Mouse (Mus musculus) lung, postnatal 25 days (tissue): ENCODE measurements around the gene Abcc9.

Experiments
- DNase-seq: peaks from one replicate; pipeline ENCODE4 v3.0.0; 2022; ENCODE audit warnings: low spot score

The Abcc9 gene

DNA sequence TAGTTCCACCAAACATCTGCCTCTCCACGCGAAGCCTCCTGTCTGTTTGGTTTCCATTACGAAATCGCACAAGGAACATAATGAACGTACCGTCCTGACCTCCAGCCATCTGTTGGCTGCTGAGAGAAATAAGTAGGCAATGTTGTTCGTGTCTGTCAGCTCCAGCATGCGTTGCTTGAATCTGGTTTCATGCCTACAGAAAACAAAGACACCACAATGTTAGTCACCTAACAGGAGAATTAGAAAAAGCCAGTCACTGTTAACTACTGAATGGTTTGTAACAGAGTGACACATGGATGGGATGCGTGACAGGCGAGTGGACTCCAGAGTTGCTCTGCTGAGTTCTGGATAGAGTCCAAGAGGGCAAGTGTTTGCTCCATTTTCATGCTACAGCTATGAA is 87.8 kb downstream of the Abcc9 start:
- DNase-seq: peak; percentile 59

DNA sequence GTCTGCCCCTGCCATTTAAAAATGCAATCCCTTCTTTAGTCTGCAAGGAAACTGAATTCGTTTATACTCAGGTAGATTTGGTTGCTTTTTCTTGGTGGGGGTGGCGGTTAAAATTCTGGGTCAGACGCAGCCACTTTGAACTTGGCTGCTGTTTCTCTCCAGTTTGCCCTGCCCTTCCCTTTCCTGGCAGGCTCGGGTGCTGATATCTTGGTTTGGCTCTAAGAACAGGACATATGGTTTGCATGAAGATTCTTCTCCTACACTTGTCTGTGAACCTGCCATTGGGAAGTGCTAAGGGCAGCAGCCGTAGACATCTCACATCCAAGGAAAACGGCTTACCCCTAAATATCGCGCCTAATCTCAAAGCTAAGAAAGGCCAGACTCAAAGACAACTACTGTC is 89.7 kb downstream of the Abcc9 start:
- DNase-seq: no peak

DNA sequence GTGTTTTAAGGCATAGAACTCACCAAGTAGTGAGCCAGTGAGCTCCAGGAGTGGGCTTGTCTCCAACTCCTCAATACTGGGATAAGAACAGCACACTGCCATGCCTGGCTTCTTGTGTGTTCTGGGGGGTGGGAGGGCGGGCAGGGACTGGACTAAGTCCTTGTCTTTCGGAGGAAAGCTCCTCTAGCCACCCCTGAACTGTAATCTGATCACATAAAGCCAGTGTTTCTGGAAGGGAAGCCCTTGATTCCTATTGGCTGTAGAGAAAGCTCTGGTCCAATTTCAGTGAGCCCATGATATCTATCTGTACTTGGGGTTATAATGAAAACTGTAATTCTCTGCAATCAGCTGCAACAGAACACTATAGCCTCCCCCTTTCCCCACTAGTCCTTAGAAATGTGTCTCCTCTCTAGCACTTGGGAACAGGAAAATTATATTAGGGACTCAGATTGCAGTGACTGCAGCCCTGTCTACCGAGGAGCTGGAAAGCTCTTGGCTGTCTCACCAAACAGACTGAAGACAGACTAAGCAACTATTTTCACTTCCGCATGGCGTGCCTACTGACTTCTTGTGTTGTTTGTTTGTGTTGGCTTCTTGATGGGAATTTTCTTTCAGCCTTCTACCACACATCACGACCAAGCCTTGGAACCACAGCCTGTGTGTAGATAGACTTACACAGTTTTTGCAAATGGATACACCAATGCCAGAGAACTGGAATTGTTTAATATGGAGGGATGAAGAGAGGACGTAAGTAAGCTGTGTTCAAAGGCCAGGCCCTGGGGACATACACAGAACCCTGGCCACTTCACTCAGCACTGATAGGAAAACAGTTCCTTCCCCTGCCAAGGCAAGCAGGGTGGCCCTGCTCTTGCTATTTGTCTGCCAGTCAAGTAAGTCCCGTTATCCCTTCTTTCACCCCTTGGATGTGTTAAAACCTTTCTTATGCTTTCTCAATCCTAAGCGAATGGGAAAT is 92.4 kb downstream of the Abcc9 start:
- DNase-seq: no peak

DNA sequence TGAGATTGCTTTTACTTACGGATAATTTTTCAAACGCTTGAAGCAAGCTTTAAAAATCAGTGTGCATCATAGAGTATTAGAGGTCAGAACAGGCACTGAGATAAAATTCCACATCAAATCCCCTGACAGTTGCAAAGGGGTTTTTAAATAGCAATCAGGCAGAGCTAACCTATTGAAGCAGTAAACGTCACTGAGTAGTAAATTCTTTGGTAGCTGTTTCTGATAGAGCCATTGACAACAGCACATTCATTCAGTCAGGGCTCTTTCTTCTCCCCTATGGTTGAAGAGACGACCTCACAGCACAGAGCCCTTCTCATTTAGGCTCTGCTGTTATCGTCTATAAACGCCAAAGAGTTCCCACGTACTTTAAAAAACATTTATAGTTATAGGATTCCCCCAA is 95.0 kb downstream of the Abcc9 start:
- no peak for DNase-seq

DNA sequence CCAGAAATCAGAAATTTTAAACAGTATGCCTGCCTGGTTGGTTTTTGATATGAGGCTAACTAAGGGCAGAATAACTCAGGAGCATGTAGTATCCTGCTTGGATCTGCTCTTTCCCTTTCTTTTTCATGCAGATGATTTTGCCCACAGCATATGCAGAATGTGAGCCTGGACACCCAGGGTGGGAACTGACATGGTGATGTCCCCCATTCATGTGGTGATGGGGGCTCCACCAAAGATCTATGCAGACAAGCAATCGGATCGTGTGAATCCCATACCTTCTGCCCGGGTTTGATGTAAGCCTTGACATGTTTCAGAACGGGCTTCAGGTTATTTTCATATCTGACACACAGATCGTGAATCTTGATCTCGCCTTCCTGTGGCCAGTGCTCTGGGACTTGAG is 99.3 kb downstream of the Abcc9 start:
- no peak for DNase-seq

DNA sequence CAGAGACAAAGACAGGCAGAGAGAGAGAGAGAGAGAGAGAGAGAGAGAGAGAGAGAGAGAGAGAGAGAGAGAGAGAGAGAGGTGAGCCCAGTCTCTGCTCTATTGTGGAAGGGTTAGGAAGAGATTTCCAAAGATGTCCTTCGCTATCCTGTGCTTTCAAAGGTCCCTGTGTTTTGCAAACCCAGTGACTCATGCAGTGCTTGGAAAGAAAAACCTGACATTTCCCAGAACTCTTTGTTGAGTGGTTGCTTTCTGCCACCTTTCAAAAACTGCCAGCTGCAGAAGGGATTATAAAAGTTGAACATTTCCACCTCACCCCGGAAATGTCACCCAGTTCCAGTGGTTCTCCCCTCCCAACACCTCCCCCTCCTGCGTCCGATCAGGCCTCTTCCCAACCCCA is 123.3 kb downstream of the Abcc9 start:
- DNase-seq: no peak

DNA sequence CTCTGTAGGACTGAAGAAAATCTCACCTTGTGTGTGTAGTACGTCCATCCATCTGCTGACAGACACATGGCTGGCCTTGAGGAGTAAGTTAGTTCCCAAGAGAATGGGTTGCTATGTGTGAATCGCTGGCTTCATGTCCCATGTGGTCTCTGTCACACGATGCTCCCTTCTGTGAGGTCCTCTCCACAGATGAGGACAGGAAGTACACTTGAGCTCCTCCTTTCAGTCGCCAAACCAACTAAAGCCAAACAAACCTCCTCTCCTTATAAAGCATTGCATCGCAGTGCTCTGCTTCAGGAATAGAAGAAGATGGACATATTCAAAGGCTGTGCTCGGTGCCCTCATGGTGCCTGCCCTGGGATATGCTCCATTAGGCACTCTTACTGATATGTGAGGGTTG is 124.3 kb downstream of the Abcc9 start:
- DNase-seq: no peak

DNA sequence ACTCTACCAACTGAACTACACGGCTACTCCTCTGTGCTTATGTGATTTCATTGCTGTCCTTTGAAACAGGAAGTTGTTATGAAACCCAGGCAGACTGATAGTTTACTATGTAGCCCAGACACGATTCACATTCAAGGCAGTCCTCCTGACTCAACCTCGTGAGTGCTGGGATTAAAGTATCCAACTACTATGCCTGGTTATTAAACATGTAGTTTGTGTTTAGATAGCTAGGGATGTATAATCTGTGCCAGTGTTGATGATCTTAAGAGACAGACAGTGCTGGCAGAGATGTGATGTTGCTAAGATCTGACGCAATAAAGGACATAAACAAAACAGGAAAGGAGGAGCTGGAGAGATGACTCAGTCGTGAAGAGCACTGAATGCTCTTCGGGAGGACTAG is 129.2 kb downstream of the Abcc9 start:
- DNase-seq: no peak

DNA sequence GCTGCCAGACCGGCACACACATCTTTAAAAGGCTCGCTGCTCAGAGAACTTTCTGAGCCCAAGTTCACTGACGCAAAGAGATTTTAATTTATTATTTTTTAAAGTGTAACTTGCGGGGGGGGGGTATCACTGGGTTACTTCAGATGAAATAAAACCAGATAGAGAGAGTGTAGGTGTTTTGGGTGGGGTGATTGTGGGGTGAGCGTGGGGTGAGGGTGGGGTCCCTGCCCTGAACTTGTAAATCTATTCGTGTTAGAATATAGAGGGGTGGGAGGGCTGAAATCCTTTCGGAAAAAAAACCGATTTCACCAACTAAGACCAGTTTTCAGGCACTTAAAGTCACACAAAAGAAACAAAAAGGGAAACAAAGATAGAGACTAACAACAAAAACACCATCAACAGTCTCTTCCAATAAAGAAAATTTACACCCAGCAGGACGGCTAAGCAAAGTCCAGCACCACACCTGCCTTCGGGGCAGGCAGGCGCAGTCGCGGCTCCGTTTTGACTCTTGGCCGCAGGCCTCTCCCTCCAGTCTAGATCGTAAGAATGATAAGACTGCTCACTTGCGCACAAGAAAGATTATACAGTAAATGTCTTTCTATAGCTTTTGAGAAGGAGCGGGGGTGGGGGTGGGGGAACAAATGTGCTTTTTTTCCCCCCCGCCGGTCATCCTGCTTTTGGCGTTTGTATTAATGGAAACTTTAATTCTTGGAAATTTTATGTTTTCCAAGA is 130.3 kb downstream of the Abcc9 start:
- no peak for DNase-seq

DNA sequence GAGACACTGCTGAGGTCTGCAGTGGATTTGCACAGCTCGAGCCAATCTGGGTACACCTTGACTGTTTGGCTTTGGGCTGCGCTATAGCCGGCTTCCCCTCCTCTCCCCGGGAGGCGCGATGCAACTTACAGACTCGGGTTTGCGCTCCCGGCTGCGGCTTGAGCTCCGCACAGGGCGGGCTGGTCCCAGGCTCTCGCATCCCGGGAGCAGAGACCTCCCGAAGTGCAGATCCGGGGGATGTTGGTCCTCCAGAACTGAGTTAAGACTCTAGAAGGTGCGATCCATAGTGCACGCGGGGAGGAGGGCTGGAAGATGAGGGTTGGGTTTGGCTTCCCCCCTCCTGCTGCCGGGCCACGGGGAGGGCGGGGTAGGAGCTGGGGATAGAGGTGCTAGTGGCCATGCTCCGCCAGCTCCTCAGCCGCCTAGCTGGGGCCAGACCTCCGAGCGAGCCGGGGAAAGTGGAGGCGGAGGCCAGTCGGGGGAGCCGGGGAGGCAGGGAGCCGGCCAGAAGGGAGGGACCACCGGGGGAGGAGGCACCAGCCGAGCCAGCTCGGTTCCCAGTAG is 131.0 kb downstream of the Abcc9 start, which contains the start of gene Kcnj8:
TSS of gene Kcnj8 (minus strand) at position 560 of the 564 bp plus-strand sequence.
- DNase-seq: peak; percentile 57

DNA sequence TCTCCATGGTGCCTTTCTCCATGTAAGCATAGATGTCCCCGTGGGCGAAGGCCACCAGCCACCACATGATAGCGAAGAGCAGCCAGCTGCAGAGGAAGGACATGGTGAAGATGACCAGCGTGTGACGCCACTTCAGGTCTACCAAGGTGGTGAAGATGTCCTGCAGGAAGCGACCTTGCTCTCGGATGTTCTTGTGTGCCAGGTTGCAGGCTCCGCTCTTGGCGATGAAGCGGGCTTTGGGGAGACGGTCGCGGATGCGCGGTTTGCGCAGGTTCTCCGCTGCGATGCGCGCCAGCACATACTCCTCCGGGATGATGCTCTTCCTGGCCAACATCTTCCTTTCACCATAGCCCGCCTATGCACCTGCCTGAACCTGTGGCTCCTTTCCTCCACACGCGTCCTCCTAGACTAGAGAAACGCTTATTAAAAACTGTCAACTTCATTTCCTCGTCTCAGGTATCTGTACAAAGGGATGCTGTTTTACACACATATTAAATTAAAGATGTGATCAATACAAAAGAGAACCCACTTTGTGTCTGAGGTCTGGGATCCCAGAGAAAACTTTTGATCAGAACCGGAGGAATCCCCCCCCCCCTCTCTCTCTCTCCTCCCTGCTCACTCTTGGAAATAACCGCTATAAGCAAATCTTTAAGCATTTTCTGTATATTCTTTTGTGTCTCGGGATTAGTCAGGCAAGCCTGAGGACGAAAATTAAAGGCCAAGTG is 131.9 kb downstream of the Abcc9 start:
- no peak for DNase-seq

DNA sequence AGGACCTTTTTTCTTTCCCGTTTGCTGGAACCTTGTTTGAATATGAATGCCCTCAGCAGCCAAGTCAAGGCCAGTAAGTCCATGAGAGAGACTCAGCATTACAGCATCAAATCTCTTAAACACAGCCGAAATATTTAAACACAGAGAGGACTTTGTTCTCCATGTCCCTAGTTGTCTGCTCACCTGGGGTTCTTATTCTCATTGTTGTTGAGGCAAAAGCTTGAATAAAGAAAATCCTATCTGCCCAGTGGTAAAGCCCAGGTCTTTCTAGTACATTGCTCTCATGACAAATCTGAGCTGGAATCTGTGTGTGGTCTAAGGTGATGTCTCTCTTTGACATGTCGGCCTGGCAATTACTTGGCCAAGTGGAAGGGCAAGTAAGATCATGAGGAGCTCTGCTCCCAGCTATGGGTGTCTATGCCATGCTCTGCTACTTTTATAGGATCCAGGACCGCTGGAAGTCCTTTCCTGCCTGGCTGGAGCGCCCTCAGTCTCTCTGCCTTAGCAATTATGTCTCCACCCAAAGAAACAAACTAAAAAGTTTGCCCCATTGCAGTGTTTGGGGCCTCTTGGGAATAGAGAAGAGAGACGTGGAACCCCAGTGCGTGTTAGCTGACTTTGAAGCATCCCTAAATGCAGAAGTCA is 133.3 kb downstream of the Abcc9 start:
- no peak for DNase-seq

DNA sequence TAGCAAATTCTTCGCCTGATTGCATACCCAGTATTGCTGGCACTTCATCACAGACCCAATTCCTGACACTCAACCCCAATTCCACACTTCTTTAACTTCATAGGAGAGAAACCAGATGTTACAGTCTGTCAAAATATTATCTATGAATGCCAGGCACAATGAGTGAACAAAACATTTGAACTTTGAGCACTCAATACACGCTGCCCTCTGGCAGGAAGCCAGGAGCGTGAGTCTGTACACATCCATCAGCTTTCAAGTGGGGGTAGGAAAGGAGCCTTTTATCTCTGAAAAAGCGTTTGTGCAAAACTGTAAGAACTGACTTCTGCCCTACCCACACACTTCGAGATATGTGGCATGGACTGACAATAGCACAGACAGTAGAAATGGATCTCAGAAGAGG is 134.7 kb downstream of the Abcc9 start:
- DNase-seq: peak; percentile 36

DNA sequence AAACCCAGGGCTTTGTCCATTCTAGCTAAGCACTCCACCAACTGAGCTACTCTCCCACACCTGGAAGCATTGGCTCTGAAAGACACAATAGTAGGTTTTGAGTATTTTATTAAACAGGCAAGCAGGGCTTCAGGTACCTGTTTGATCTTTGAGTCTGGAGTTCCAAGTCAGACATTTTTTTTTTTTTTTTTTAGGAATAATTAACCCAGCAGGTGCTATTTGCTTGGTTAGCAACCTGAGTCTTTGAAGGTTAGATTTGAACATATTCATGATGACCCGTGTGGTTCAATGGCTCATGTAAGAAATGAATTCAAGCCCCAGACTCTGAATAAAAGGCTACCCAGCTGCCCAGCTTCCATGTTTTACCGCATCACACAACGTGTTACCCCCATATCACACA is 137.4 kb downstream of the Abcc9 start:
- no peak for DNase-seq

DNA sequence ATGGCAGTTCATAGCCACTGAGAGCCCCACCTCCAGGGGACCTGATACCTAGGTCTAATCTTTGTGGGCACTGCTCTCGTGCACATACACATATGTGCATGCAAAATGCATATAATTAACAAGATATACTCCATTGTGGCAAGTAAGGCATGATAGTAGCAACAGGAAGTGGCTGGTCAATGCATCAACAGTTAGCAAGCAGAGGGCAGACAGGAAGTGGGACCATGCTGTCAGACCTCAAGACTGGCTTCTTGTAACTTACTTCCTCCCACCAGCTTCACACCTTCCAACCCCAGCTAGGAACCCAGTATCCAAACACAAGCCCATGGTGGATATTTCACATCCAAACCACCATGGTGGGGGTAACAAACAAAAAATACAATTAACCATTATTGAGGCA is 141.0 kb downstream of the Abcc9 start:
- DNase-seq: no peak

DNA sequence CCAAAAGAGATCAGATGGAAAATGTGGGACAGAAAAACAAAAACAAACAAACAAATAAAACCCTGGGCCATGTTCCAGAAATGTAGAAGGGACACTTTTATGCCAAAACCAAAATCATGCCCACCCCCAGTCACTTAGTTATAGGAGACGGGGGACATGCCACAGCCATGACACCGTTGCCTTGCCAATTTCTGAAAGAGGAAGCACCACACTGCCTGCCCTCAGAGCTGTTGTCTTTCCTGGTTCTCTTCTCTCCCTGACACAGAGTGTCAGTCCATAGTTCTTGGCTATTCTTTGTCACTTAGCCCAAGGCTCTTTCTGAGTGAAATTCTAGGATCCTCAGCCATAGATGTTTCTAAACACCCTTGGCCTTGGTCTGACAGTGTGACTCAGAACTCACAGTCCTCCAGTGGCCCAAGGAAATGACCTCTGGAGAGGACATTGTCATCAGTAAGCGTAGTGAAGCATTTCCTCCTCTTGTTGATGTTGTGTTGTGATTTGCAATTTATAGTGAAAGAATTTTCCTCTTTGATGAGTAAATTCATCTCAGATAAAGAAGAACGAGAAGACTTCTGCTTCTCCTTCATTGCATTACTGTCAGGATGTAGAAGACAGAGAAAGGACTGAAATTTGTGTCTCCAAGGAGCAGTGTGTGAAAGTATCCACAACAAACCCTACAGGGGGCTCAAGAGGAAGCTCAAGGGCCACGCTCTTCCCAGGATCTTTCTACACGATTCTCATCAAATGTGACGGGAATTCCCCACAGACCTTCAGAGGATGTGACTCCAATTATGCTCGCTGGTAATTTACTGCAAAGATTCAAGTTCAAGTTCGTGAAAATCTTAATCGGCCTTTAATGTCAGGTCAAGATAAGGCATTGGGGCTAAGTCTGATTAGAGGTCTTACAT is 143.1 kb downstream of the Abcc9 start:
- DNase-seq: no peak

DNA sequence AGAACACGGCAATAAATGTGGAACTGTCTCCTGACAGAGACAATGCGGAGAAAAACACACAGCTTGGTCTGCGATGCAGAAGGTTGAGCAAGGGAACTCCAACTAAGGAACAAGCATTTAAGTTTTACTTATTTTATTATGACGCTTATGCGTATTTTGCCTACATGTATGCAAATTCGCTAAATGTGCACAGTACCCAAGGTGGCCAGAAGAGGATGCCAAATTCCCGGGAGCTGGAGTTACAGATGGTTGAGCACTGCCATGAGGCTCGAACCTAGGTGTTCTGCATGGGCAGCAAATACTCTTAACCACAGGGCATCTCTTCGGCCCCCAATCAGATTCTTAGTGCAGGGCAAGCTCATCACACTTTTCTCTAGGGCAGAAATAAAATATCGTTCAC is 144.0 kb downstream of the Abcc9 start:
- DNase-seq: no peak

DNA sequence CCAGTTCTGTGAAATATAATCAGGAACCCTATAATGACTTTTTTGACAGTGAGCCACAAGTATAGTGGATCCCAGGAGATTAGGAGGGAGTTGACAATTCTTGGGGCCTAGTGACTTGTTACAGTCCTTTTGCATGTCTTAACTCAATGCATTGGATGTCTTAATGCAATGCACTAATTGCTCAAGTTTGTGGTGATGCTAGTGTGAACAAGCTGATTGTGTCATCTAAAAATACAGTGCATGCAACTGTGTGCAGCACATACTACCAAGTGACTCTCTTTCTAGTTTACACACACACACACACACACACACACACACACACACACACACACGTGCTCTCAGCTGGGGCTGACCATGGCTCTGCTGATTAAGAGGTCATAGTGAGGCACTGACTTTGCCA is 146.1 kb downstream of the Abcc9 start:
- no peak for DNase-seq

DNA sequence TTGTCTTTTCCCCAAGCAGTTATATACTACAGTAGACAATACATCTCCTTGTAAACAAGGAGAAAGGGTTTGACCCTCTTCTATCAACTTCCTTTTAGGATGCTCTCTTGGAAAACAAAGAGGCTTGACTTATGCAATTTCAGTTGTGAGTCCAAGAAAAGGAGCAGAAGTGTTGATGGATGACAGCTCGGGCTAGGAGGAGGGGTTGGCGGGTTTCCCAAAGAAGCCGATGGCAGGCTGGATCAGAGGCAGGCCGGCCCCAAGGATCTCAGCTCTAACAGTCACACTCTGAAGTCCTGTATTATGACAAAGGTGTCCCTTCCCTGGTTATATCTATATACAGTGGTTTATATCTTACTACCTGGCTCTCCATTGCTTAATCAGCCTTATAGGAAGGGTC is 150.6 kb downstream of the Abcc9 start:
- DNase-seq: peak; percentile 45

DNA sequence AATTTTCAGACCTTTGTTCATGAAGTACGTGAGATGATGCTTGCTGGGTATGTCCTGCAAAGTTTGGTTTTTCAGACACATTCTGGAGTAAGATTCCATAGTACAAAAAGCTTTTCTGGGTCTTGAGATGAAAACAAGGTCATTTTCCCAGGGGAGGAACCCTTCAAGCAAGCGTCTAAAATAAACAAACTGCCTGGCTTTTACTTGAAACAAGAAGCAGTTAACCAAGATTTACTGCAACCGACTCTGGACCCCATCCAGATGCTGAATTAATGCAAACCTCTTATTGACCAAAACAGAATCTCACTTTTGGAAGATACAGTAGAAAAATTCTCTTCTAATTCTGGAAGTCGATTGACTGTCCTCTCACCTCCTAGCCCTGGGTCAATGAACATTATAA is 151.2 kb downstream of the Abcc9 start:
- no peak for DNase-seq

DNA sequence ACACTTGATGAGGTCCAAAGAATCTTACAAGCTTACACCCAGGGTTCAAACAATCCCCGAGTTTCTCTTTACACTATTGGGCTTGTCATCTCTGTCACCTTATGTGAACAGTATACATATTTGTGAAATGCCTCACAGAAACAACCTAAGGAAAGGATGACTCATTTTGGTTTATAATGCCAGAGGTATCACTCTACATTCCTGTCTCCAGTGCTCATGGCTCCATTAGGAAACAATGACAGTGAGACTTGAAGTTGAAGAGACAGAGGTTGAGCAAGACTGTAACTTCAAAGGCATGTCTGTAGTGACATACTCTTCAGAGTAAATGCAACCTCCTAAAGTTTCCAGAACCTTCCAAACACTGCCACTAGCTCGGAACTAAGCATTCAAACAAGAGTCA is 153.7 kb downstream of the Abcc9 start:
- DNase-seq: no peak
